ENCODE assay signal across 24 mouse cellular contexts in genomic region chr4:72250531-72250930, GRCm38 (mm10). TPM values are rescaled to one million over a fixed set of nuclear protein-coding genes. Genes with fewer than 3 reads are reported as not detected.
A peak's percentile ranks its signal among the peaks of the same experiment; 100 is the strongest.
DNase-seq lines count a peak whose midpoint lies in the region; ATAC-seq and TF ChIP-seq lines count a peak whose summit lies in the region.
"Had no signal": no experiment of that assay in that cellular context is flagged by ENCODE, and none has a peak within 500 bp of the region (broad histone marks: within the 10 kb centered on the region; RNA-seq: fewer than 3 reads in every experiment).

No protein-coding gene starts in this region.

- H3K36me3 ChIP-seq in forebrain, postnatal 0 days (ENCODE audit: insufficient read depth) = no peaks in the 10 kb centered on the region
- no peaks in the 10 kb centered on the region for H3K36me3 ChIP-seq in forebrain, embryonic 16.5 days (ENCODE audit: control insufficient read depth, insufficient read depth)
- no peaks in the 10 kb centered on the region for H3K36me3 ChIP-seq in kidney, embryonic 16.5 days (ENCODE audit: insufficient read depth, low read length)
- H3K36me3 ChIP-seq: forebrain, embryonic 10.5 days; limb, embryonic 10.5 days; midbrain, embryonic 15.5 days; neural tube, embryonic 12.5 days had no signal

- no peaks in the 10 kb centered on the region for H3K9me3 ChIP-seq in forebrain, postnatal 0 days (ENCODE audit: low read length)
- no peaks in the 10 kb centered on the region for H3K9me3 ChIP-seq in forebrain, embryonic 16.5 days (ENCODE audit: control insufficient read depth, low read length)
- no peaks in the 10 kb centered on the region for H3K9me3 ChIP-seq in kidney, embryonic 16.5 days (ENCODE audit: low read length)
- H3K9me3 ChIP-seq: forebrain, embryonic 10.5 days; limb, embryonic 10.5 days; midbrain, embryonic 15.5 days; neural tube, embryonic 12.5 days had no signal

- no peaks in the 10 kb centered on the region for H3K27me3 ChIP-seq in forebrain, postnatal 0 days (ENCODE audit: insufficient read depth, low read length)
- no peaks in the 10 kb centered on the region for H3K27me3 ChIP-seq in forebrain, embryonic 16.5 days (replicated peaks; ENCODE audit: control insufficient read depth, insufficient read depth, low read length)
- H3K27me3 ChIP-seq in kidney, embryonic 16.5 days (ENCODE audit: insufficient read depth, low read length) = no peaks in the 10 kb centered on the region
- H3K27me3 ChIP-seq: midbrain, embryonic 15.5 days; neural tube, embryonic 12.5 days had no signal

- no peak overlapping the region for H3K4me3 ChIP-seq in forebrain, postnatal 0 days (ENCODE audit: low read depth, low read length)
- H3K4me3 ChIP-seq in forebrain, embryonic 16.5 days (replicated peaks; ENCODE audit: low read length) = no peak overlapping the region
- no peak overlapping the region for H3K4me3 ChIP-seq in kidney, embryonic 16.5 days (ENCODE audit: low read length)
- H3K4me3 ChIP-seq: forebrain, embryonic 10.5 days; limb, embryonic 10.5 days; midbrain, embryonic 15.5 days; neural tube, embryonic 12.5 days had no signal

- intact Hi-C loops in left cerebral cortex, postnatal 14 days (cut with DNase I) = no loop called here

- peak; percentile 11 for DNase-seq in forebrain, postnatal 0 days
- peak; percentile 59 for DNase-seq in brain, adult 2 months (ENCODE audit: low read depth, low spot score)
- peak; percentile 43 to 54 for DNase-seq in left cerebral cortex, postnatal 14 days (ENCODE audit: low spot score in 2 of 2)
- peak; percentile 10 for DNase-seq in right cerebral cortex, postnatal 14 days
- no peak for DNase-seq in heart, adult 11 months
- DNase-seq in cerebellum, adult 9-10 months = no peak
- DNase-seq: adrenal gland, postnatal 14 days; cerebellum, adult 11 months; cerebellum, postnatal 14 days; gastrocnemius, postnatal 36 days; heart, postnatal 4 days; kidney, adult 18-20 months; kidney, postnatal 36 days; liver; thymus, postnatal 14 days had no signal

- no peak overlapping the region for H3K27ac ChIP-seq in forebrain, postnatal 0 days (ENCODE audit: low read depth, low read length)
- no peak overlapping the region for H3K27ac ChIP-seq in forebrain, embryonic 16.5 days (ENCODE audit: low read length)
- H3K27ac ChIP-seq in kidney, embryonic 16.5 days (ENCODE audit: low read length) = no peak overlapping the region
- H3K27ac ChIP-seq: forebrain, embryonic 10.5 days; hindbrain, embryonic 14.5 days; limb, embryonic 10.5 days; macrophage; midbrain, embryonic 15.5 days; neural tube, embryonic 12.5 days had no signal

- no peak for TF ChIP-seq CTCF in forebrain, postnatal 0 days (IDR thresholded peaks at IDR 0.05; ENCODE audit: low read depth)

- H3K9ac ChIP-seq in forebrain, postnatal 0 days = no peak overlapping the region
- no peak overlapping the region for H3K9ac ChIP-seq in forebrain, embryonic 16.5 days (replicated peaks; ENCODE audit: low read depth, low read length)
- H3K9ac ChIP-seq in kidney, embryonic 16.5 days (replicated peaks; ENCODE audit: low read length) = no peak overlapping the region
- H3K9ac ChIP-seq: hindbrain, embryonic 14.5 days; midbrain, embryonic 15.5 days; neural tube, embryonic 12.5 days had no signal

- no peak overlapping the region for H3K4me2 ChIP-seq in forebrain, postnatal 0 days (ENCODE audit: low read depth)
- H3K4me2 ChIP-seq in forebrain, embryonic 16.5 days (ENCODE audit: low read length) = no peak overlapping the region
- no peak overlapping the region for H3K4me2 ChIP-seq in kidney, embryonic 16.5 days (replicated peaks; ENCODE audit: low read depth, low read length)
- H3K4me2 ChIP-seq: hindbrain, embryonic 14.5 days; midbrain, embryonic 15.5 days; neural tube, embryonic 12.5 days had no signal

- no peak for ATAC-seq in forebrain, postnatal 0 days
- ATAC-seq in forebrain, embryonic 16.5 days = no peak
- ATAC-seq in kidney, embryonic 16.5 days (ENCODE audit: low FRiP score, low TSS enrichment) = no peak
- ATAC-seq: inflammation-experienced regulatory T-cells, adult 6 months; midbrain, embryonic 15.5 days had no signal

- H3K4me1 ChIP-seq in forebrain, postnatal 0 days (ENCODE audit: insufficient read depth) = no peaks in the 10 kb centered on the region
- H3K4me1 ChIP-seq in forebrain, embryonic 16.5 days (replicated peaks; ENCODE audit: control insufficient read depth, insufficient read depth, low read length) = no peaks in the 10 kb centered on the region
- H3K4me1 ChIP-seq in kidney, embryonic 16.5 days (ENCODE audit: insufficient read depth, low read length) = no peaks in the 10 kb centered on the region
- H3K4me1 ChIP-seq: forebrain, embryonic 10.5 days; limb, embryonic 10.5 days; midbrain, embryonic 15.5 days; neural tube, embryonic 12.5 days had no signal

- 77% methylated on average over 1 of the region's 1 CpGs for WGBS in forebrain, postnatal 0 days
- WGBS in forebrain, embryonic 16.5 days = 68% methylated on average over 1 of the region's 1 CpGs
- WGBS in kidney, embryonic 16.5 days = 83% methylated on average over 1 of the region's 1 CpGs

RNA-seq across cellular contexts. Expression of gene Tle1, which starts 49.8 kb away (rescaled TPM):
- total RNA-seq in forebrain, postnatal 0 days (2014; rRNA removed) = 76.8 and 83.0 TPM in 2 replicates
- polyA plus RNA-seq in forebrain, postnatal 0 days (2015; fragmentation: Nextera tagmentation; extraction: Ambion mirVana) = 27.4 and 28.8 TPM in 2 replicates
- 32.0 and 33.4 TPM in 2 replicates for polyA plus RNA-seq in forebrain, embryonic 16.5 days (2015; fragmentation: Nextera tagmentation; extraction: Ambion mirVana)
- total RNA-seq in left cerebral cortex, postnatal 14 days (2021) = 10 to 100 TPM; 37.7 to 41.8 TPM
- polyA plus RNA-seq in kidney, embryonic 16.5 days (2015; fragmentation: Nextera tagmentation; extraction: Ambion mirVana) = 24.8 and 25.5 TPM in 2 replicates

Comparison
In these comparisons a context has a peak if more than half of its experiments do, and no peak if none do; other contexts are left out.
1. DNase-seq: peak in forebrain, postnatal 0 days (single experiment), brain, adult 2 months (single experiment), left cerebral cortex, postnatal 14 days (2 of 2) and right cerebral cortex, postnatal 14 days (single experiment); none in heart, adult 11 months (single experiment) and cerebellum, adult 9-10 months (single experiment).